Mouse (Mus musculus) kidney, postnatal 0 days (tissue): ENCODE results near the gene Samd11. TPM values are rescaled to one million over a fixed set of nuclear protein-coding genes. Genes with fewer than 3 reads are reported as not detected.

Experiments
- ATAC-seq: fragments of 200-750 bp; cut with Nextera tagmentation; replicated peaks from 2 replicates; pipeline ENCODE4 v1.8.0; 2017; ENCODE audit warnings: low read depth, moderate number of reproducible peaks, moderate TSS enrichment, moderate library complexity; ENCODE audit not compliant: low FRiP score
- DNase-seq: peaks from one replicate; pipeline ENCODE4 v3.0.0-alpha.2; 2016; ENCODE audit warnings: low spot score
- H3K27ac ChIP-seq: fragments of 300-500 bp; sonication (generic); 2 replicates; pipeline ENCODE4 v1.5.1; 2014; ENCODE audit warnings: mild to moderate bottlenecking
- H3K27me3 ChIP-seq: fragments of 300-500 bp; sonication (generic); 2 replicates; pipeline ENCODE4 v1.6.1; 2014; ENCODE audit warnings: low read length, mixed read lengths; ENCODE audit not compliant: insufficient read depth
- H3K36me3 ChIP-seq: fragments of 300-500 bp; sonication (generic); 2 replicates; pipeline ENCODE4 v1.6.1; 2014; ENCODE audit warnings: low read length, mixed read lengths; ENCODE audit not compliant: insufficient read depth
- H3K4me1 ChIP-seq: fragments of 300-500 bp; sonication (generic); replicated peaks from 2 replicates; pipeline ENCODE4 v1.6.1; 2014; ENCODE audit warnings: antibody characterized with exemption, low read length, mixed read lengths; ENCODE audit not compliant: insufficient read depth
- H3K4me2 ChIP-seq: fragments of 300-500 bp; sonication (generic); 2 replicates; pipeline ENCODE4 v1.6.1; 2014; ENCODE audit warnings: mild to moderate bottlenecking, low read length, moderate library complexity, mixed read lengths
- H3K4me3 ChIP-seq: fragments of 300-500 bp; sonication (generic); replicated peaks from 2 replicates; pipeline ENCODE4 v1.5.1; 2014; ENCODE audit warnings: low read depth, low read length
- H3K9ac ChIP-seq: fragments of 300-500 bp; sonication (generic); 2 replicates; pipeline ENCODE4 v1.6.1; 2014; ENCODE audit warnings: low read depth, low read length
- H3K9me3 ChIP-seq: fragments of 300-500 bp; sonication (generic); replicated peaks from 2 replicates; pipeline ENCODE4 v1.6.1; 2016; ENCODE audit warnings: low read length, inconsistent platforms, mixed read lengths
- CTCF ChIP-seq: IDR thresholded peaks from 2 replicates; pipeline ENCODE4 v1.5.1; 2016; ENCODE audit warnings: antibody characterized with exemption, low read depth, mild to moderate bottlenecking, moderate library complexity
- WGBS: fragments of 180-500 bp; shearing (Covaris S2); extraction: QIAGEN DNeasy Blood & Tissue Kit; methylation state at CpG from one replicate; pipeline ENCODE4 v1.1.7; 2014; 5-methylcytosine and 5-hydroxymethylcytosine counted together
- polyA plus RNA-seq: library from polyadenylated mRNA; unstranded; fragments of >200 nt; fragmentation: Nextera tagmentation; extraction: Ambion mirVana; gene quantifications from 2 replicates; pipeline ENCODE4 v1.2.1, GENCODE M21; 2015

The Samd11 gene
- polyA plus RNA-seq, 1 experiment from 2014 or later, result not detected

- Histone ChIP-seq H3K27me3 (peaks cover 6% of the 10 kb centered on the region), H3K36me3 (peaks cover 28% of the 10 kb centered on the region), H3K4me2 (no peak overlapping the region), H3K27ac (no peak overlapping the region), H3K9me3 (no peaks in the 10 kb centered on the region), H3K4me3 (no peak overlapping the region), H3K4me1 (0 out of 2 replicates have a peak, but pooled peaks cover 3% of the 10 kb centered on the region), H3K9ac (no peak overlapping the region)
- ATAC-seq, result no peak
- WGBS, result 60% methylated on average over 11 of the region's 11 CpGs
- DNase-seq, result no peak
- TF ChIP-seq CTCF, result no peak
Measured at GRCm38 (mm10) chr4:156249567-156249966, 5.9 kb downstream of the Samd11 start.

- Histone ChIP-seq H3K4me1 (peaks cover 7% of the 10 kb centered on the region; the same call in 1 of the 2 replicates), H3K4me3 (peak overlapping the region; percentile 70), H3K9me3 (no peaks in the 10 kb centered on the region), H3K9ac (peak overlapping the region; percentile 65), H3K36me3 (peaks cover 38% of the 10 kb centered on the region), H3K27ac (no peak overlapping the region), H3K27me3 (no peaks in the 10 kb centered on the region), H3K4me2 (peak overlapping the region; percentile 89)
- ATAC-seq (no peak), DNase-seq (peak; percentile 33)
- WGBS, result 23% methylated on average over 55 of the region's 60 CpGs
- no peak for TF ChIP-seq CTCF
Measured at GRCm38 (mm10) chr4:156236651-156237447, 18.6 kb downstream of the Samd11 start.

- ATAC-seq (peak; percentile 88), DNase-seq (peak; percentile 96)
- H3K27me3 ChIP-seq, result no peaks in the 10 kb centered on the region
- H3K4me2 ChIP-seq, result peak within 1 kb of the TSS; percentile 89
- no peaks in the 10 kb centered on the region for H3K9me3 ChIP-seq
- TF ChIP-seq CTCF, result no peak
- WGBS, result under 1% methylated on average over 87 of the region's 90 CpGs
- peak within 1 kb of the TSS; percentile 67 for H3K9ac ChIP-seq
- peaks cover 38% of the 10 kb centered on the region for H3K36me3 ChIP-seq
- H3K4me1 ChIP-seq, result peaks cover 7% of the 10 kb centered on the region; the same call in 1 of the 2 replicates
- peak within 1 kb of the TSS; percentile 91 for H3K27ac ChIP-seq
- peak within 1 kb of the TSS; percentile 70 for H3K4me3 ChIP-seq
Measured at GRCm38 (mm10) chr4:156235808-156236533, 19.5 kb downstream of the Samd11 start, which contains the start of gene Noc2l. Noc2l (plus strand) TSS chr4:156236010.

- Histone ChIP-seq H3K4me3 (peak overlapping the region; percentile 70), H3K27ac (peak overlapping the region; percentile 91), H3K9ac (peak overlapping the region; percentile 65; the same call in 1 of the 2 replicates), H3K4me1 (peaks cover 7% of the 10 kb centered on the region; the same call in 1 of the 2 replicates), H3K9me3 (no peaks in the 10 kb centered on the region), H3K4me2 (peak overlapping the region; percentile 89), H3K27me3 (no peaks in the 10 kb centered on the region), H3K36me3 (peaks cover 33% of the 10 kb centered on the region)
- WGBS, result 1% methylated on average over 15 of the region's 15 CpGs
- ATAC-seq (peak; percentile 16; the same call in 1 of the 2 replicates), DNase-seq (peak; percentile 89)
- peak; percentile 52 for TF ChIP-seq CTCF
Measured at GRCm38 (mm10) chr4:156235360-156235770, 20.1 kb downstream of the Samd11 start.

- ATAC-seq (peak; percentile 29; the same call in 1 of the 2 replicates), DNase-seq (peak; percentile 82)
- peaks cover 7% of the 10 kb centered on the region; the same call in 1 of the 2 replicates for H3K4me1 ChIP-seq
- no peaks in the 10 kb centered on the region for H3K27me3 ChIP-seq
- no peaks in the 10 kb centered on the region for H3K9me3 ChIP-seq
- peak within 1 kb of the TSS; percentile 67 for H3K9ac ChIP-seq
- peak within 1 kb of the TSS; percentile 89 for H3K4me2 ChIP-seq
- peak within 1 kb of the TSS; percentile 70 for H3K4me3 ChIP-seq
- peaks cover 27% of the 10 kb centered on the region for H3K36me3 ChIP-seq
- no peak for TF ChIP-seq CTCF
- peak within 1 kb of the TSS; percentile 91 for H3K27ac ChIP-seq
- WGBS, result under 1% methylated on average over 37 of the region's 48 CpGs
Measured at GRCm38 (mm10) chr4:156234701-156235213, 20.7 kb downstream of the Samd11 start, which contains the start of gene Plekhn1. Plekhn1 (minus strand) TSS chr4:156234857.
